Mouse (Mus musculus) kidney, adult 18-20 months (tissue): ENCODE data around the gene Bco1.

Experiments
- DNase-seq: peaks from one replicate; pipeline ENCODE4 v3.0.0; 2021

Gene Bco1

GRCm38 (mm10) chr8:117156149-117156548 lies 60.5 kb downstream of the Bco1 start:
- no peak for DNase-seq

GRCm38 (mm10) chr8:117156866-117157768 lies 61.5 kb downstream of the Bco1 start:
- no peak for DNase-seq

GRCm38 (mm10) chr8:117157769-117158091 lies 62.1 kb downstream of the Bco1 start:
- DNase-seq, result peak; percentile 98

DNA sequence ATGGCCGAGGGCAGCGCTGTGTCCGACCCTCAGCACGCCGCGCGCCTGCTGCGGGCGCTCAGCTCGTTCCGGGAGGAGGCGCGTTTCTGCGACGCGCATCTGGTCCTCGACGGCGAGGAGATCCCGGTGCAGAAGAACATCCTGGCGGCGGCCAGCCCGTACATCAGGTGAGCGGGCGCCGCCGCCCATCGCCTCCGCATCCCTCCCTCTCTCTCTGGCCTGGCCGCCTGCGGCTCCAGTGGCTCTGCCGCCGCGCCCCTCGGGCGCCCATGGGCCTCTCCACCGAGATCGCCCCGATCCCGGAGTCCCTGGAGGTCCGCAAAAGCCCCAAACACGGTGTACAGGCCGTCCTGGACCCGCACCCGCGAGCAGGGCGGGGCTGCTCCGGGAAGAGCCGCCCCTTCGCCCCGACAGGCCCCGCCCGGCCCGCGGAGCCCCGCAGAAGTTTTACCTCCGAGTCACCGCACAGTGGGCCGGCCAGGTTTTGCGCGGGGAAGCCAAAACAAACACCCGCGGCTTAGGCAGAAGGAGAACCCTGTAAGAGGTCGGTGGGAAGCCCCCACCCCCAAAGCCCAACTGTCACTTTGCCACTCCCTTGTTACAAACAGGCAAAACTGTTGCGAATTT lies 62.6 kb downstream of the Bco1 start, which contains the start of gene Gan:
TSS of gene Gan (plus strand) at position 1 of the 627 bp plus-strand sequence.
- peak; percentile 57 for DNase-seq

GRCm38 (mm10) chr8:117159031-117159430 lies 63.4 kb downstream of the Bco1 start:
- DNase-seq, result no peak

GRCm38 (mm10) chr8:117164912-117165311 lies 69.3 kb downstream of the Bco1 start:
- DNase-seq, result no peak

DNA sequence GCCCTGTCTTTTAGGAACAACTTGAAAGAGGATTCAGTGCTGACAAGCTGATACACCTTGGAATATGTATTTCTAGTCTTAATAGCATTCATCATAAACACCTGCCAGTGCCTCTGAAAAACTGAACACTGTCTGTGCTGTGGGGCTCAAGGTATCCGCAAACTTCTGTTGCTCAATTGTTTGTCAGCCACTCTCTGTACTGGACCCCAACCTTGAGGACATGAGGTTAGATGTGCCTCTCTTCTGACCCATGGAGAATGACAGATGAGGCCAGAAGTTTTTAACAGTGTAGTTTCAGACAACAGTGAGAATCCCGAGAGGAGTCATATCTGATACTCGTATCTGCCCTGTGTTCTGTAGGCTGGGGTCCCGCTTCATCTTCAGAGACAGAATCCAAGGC lies 69.9 kb downstream of the Bco1 start:
- DNase-seq, result no peak

DNA sequence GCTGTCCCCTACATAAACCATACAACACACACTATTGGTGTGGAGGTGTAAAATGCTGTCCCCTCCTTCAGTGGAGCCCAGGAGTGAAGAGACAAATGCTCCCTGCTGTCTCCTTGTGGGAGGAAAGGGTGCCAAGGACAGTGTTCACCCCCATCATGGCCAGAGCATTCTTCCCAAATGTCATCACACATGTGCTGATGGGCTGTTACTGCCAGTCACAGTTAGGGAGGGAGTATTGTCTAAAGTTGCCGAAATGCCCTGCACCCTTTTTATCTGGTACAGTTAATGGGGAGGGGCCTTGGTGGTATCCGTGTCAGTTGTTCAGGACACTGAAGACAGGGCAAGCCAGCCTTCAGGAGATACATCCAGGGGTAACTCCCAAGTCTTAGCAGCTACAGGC lies 70.9 kb downstream of the Bco1 start:
- DNase-seq, result no peak

DNA sequence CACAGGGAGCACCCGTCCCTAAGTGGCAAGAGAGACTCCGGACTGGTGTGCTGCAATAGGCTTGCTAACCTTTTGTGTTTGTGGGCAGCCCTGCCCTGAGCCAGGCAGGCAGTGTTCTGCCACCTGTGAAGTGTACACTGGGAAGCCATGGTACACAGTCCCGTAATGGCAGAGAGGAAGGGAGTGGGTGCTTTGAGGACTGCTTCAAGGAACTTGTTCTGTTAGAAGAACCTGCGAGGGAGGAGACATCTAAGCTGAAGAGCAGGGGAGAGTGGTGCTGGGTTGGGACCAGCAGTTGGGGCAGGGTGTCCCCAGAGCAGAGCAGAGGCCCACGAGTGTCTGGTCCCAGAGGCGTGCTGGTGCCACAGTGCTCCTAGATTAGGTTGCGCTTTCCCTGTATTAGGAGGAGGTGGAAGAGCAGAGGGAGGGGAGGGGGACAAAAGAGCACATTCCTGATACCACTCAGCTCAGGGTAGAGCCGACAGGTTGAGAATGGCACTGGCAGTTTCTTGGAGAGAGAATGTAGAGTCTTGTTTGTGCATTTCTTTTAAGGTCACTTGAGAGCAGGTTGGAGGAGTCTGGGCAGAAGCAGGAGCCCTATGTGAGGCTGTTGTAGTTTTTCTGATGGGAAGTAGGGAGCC lies 71.7 kb downstream of the Bco1 start:
- DNase-seq, result no peak

- DNase-seq, result no peak
These were observed 72.7 kb downstream of the Bco1 start for GRCm38 (mm10) chr8:117168378-117168777.

GRCm38 (mm10) chr8:117171826-117172225 lies 76.2 kb downstream of the Bco1 start:
- no peak for DNase-seq

DNA sequence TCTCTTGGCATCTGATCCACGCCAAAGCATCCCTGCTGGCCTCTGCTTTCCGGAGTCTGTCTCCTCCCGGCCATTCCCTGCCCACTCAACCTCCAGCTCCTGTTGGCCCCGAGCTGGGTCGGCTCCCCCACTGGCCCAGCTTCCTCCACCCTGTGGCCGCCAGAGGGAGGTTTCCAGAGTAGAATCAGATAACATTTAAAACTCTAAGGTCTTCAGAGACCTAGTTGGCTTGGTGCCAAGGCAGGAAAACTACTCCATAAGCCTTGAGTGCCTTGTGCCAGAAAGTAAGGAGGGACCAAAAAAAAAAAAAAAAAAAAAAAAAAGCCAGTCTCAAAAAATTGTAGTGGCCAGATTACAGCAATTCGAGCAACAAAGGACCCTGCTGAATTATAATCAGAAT lies 77.2 kb downstream of the Bco1 start:
- DNase-seq, result peak; percentile 22

- no peak for DNase-seq
These were observed 78.0 kb downstream of the Bco1 start for GRCm38 (mm10) chr8:117173690-117174089.

- no peak for DNase-seq
These were observed 78.9 kb downstream of the Bco1 start for GRCm38 (mm10) chr8:117174536-117174935.

GRCm38 (mm10) chr8:117176308-117176707 lies 80.7 kb downstream of the Bco1 start:
- no peak for DNase-seq

DNA sequence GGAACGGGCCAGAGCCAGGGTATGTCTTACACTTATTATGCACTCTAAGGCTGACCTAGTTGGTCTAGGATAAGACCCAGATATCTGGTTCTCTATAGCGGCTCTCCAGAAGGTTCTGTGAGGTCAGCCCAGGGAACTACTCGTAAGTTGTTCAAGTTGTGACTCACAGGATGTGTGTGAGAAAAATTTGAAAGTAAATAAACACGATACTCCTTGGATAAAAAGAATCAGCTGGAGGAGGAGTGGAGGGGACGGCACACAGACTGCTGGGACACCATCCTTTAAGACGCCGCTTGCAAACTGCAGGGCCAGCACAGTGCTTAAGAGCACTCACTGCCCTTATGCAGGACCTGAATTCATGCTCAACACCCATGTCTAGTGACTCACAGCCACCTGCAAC lies 81.6 kb downstream of the Bco1 start:
- no peak for DNase-seq

DNA sequence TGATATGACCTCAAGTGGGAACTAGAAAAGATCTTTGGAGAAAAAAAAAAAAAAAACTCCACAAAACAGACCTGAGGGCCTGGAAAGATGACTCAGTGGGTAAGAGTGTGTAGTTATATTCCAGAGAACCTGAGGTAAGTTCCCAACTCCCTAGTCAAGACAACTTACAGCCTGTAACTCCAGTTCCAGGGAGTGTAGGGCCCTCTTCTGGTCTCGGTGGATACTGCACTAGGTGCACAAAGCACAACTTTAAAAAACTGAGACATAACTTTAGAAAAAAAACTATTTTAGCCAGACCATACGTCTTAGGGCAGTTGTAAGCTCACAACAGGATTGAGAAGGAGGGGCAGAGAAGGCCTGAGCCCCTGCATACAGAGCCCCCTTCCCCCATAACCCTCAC lies 82.4 kb downstream of the Bco1 start:
- no peak for DNase-seq

- DNase-seq, result no peak
These were observed 83.0 kb downstream of the Bco1 start for GRCm38 (mm10) chr8:117178676-117179075.

GRCm38 (mm10) chr8:117182746-117183145 lies 87.1 kb downstream of the Bco1 start:
- DNase-seq, result no peak
